Mouse (Mus musculus) urinary bladder, adult 2 months (tissue): ENCODE results near the gene Fis1. TPM values are rescaled to one million over a fixed set of nuclear protein-coding genes. Genes with fewer than 3 reads are reported as not detected.
A peak's percentile ranks its signal among the peaks of the same experiment; 100 is the strongest.

ENCODE experiments used
- DNase-seq: peaks from one replicate; pipeline ENCODE4 v3.0.0; 2022; ENCODE audit warnings: low spot score
- polyA plus RNA-seq: library from polyadenylated mRNA; depleted of rRNA; stranded (reverse); fragments of >200 nt; gene quantifications from 2 replicates; pipeline ENCODE4 v1.2.3, GENCODE M21; 2012; rRNA removed

Gene Fis1
- polyA plus RNA-seq, 1 experiment: 203 TPM

DNA sequence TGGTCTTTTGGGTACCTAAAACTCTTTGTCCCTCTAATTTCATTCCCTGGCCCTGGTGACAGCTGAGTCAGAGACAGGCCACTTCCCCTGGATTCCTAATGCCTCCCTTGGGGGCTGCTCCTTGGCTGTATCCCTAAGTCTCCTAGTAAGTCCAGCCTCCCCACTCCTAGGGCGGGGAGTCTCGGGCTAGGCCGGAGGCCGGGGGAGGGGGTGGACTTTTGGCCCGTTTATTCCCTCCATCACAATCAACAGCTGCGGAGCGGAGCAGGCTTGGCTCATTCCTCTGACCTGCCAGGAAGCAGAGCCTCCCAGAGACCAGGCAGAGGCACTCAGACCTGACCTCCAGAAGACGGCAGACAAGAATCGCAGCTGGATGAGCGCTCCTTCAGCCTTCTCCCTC is 14.5 kb downstream of the Fis1 start:
- no peak for DNase-seq

DNA sequence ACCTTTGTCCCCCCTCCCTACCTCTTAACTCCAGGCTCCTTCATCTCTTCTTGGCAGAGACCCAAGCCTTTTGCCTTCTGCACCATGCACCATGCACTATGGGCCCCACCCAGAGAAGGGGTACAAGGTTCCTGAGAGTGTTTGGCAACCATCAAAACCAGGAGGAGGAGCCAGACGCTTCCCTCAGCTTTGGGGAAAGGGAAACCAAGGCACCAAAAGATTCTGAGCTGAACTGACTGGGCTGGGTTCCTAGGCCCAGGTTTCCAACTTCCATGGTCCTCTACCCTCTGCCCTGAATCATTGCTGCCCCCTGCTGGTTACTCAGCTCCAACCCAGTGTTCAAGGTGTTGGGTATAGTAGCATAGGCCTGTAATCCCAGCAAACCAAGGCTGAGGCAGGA is 17.6 kb downstream of the Fis1 start:
- DNase-seq: no peak

DNA sequence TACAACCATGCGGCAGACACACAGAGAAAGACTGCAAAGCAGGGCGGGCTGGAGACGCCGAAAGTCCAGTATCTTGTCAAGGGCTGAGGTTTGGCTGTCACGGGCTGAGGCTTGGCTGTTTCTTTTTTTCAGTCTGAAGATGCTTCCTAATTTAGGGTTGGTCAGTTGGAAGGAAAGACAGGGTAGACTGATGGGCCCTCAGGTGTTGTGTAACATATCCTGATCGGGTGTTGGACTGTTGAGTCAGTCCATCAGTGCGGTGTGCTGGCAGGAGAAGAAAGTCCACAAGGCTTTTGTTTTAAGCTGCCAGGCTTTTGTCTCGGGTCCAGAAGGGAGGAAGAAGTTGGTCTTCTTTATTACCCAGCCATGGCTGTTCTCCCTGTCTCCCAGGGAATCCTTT is 20.6 kb downstream of the Fis1 start:
- no peak for DNase-seq

DNA sequence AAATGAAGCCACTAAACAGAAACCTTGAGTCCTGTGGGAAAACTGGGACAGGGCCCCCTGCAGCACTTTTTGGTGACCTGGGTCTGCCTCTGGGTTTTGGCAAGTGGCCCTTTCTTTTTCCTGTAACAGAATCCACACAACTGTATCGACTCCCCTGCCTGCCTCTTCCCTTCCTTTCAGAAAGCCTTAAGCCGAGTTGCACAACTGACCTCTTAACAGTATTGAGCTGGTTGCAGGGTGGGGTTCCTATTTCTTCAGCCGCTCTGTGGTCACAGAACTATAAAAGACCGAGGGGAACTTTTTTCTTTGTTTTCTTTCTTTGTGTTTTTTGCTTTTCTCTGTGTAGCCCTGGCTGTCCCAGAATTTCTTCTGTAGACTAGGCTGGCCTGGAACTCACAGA is 24.7 kb downstream of the Fis1 start:
- no peak for DNase-seq

DNA sequence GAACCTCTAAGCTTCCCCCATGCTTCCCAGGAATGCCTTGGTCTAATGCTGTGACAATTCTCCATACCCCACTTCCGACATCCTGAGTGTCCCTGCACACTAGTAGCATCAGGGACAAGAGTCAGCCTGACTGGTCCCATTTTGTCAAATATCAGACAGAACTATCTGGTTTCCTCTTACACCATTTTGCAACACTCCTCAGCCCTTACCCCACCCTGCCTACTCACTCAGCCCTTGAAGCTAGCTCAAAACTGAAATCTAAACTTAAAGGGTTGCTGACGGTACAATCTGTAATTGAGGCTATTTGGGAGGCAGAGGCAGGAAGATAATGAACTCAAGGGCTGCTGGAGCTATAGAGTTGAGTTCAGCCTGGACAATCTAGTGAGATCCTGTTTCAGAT is 26.7 kb downstream of the Fis1 start:
- no peak for DNase-seq

DNA sequence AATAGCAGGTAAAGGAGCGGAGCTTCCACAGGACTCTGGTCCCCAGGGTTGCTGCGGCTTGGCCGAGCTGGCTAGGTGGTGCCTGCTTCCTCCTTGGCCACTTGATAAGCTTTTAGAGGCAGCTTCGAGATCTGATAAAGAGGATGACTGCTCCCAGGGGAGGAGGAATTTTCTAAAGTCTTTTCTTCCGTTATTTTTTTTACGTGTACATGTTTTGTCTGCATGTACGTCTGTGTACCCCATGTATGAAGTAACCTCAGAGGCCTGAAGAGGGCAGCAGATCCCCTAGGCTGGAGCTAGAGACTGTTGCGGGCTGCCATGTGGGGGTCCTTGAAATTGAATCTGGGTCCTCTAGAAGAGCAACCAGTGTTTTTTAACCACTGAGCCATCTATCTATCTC is 27.9 kb downstream of the Fis1 start:
- no peak for DNase-seq

DNA sequence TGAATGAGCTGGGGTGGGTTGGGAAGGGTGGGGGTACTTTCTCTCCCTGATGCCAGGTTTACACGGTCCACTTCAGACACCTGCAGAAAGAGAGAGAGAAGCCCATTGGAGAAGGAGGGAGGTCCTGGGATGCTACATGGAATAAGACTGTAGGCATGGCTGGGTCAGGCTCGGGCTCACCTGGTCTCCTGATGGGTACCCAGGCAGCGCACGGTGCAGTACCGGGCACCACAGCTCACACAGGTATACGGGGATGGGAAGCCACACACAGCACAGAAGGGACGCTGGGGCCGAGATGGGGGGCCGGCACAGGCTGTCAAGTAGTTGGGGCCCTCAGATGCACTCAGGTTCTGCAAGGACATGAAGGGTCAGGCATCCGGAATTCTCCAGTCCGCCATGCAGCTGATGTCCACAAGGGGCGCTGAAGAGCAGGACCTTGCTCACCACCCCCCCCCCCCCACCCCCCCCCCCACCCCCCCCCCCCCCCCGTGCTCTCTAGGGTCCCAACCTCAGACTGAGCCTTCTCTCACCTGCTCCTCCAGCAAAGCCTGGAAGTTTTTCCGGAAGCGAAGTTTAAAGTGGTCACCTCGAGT is 29.4 kb downstream of the Fis1 start:
- no peak for DNase-seq

DNA sequence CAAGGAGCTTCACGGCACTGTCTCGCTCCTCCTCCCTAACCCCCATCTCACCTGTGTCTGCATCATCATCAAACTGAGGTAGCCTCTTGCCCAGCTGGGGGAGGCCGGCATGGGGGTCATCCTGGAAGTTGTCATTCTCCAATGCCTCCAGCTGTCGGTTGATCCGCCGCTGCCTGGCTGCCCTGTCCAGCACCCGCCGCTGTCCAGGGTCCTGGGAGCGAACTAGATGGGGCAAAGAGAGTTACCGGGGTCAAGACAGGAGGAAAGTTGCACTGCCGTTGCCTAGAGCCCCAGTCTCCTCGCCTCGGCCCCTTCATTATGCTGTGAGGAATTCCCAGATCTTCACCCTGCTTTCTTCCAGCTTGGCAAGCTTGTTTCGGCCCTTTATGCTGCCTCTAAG is 31.8 kb downstream of the Fis1 start:
- DNase-seq: no peak

DNA sequence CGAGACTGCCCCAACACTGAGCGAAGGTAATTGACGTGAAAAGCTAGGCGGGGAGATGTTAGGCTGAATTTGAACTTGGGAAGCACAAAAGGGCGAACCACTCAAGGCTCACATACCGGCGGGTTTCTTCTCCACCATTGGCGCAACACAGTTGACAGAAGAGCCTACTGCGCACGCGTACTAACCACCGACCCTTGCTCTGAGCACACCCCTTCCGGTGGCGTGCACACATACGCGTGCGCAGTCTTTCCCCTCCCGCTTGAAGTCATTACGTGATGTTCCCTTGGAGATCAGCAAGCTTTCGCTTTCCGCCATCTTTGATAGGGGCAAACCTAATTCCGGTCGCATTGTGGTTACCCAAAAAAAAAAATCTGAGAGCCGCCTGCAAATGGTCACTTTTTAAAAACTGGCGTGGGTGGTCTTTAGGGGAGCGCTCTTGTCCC is 33.6 kb downstream of the Fis1 start, which contains the start of gene Plod3:
Gene Plod3 (plus strand): TSS at position 325 of the 443 bp plus-strand sequence.
- DNase-seq: peak; percentile 69

DNA sequence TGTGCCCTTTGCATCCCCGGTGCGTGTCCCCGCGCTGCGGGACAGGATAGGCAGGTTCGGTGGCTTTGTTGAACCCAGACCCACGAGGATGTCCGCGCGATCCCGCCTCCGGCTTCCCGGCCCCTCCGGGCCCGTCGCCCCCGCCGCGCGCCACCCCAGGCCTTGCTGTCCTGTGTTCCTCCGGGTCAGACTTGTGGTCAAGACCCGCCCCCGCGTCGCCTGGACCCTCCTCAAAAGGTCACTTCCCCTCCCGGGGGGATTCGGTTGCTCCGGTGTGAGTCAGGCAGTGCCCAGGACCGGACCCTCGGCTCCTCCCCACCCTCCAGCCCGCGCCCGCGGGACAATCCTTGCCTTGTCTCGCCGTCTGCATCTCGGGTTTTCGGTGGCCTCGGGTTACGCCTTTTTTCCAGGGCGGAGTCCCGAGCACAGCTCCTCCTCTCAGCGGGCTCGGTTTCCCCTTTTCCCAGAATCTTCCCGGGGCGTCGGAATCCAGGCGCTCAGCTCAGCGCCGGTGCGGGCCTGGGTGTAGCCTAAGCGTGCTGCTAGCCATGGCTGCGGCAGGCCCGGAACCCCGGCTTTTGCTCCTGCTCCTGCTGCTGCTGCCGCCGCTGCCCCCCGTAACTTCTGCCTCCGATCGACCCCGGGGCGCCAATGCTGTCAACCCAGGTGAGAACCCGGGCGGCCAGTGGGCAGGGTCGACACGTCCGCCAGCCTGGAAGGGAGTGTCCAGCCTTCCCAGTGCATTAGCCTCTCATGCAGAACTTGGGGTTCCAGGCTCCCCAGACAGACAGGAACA is 34.3 kb downstream of the Fis1 start:
- peak; percentile 78 for DNase-seq

DNA sequence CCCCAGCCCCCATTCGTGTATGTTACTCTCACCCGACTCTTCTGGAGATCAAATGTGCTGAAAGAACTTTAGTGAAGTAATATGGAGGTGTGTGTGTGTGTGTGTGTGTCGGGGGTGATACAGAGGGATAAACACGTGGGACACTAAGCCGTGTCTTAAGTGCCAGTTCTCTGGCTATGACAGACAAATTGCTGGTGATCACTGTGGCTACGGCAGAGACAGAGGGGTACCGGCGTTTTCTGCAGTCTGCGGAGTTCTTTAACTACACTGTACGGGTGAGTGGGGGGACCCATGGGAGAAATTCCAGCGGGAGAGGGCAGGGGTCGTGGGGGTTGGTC is 34.8 kb downstream of the Fis1 start, which contains the start of gene Znhit1:
Gene Znhit1 (minus strand): TSS at position 88 of the 338 bp plus-strand sequence.
- DNase-seq: no peak

DNA sequence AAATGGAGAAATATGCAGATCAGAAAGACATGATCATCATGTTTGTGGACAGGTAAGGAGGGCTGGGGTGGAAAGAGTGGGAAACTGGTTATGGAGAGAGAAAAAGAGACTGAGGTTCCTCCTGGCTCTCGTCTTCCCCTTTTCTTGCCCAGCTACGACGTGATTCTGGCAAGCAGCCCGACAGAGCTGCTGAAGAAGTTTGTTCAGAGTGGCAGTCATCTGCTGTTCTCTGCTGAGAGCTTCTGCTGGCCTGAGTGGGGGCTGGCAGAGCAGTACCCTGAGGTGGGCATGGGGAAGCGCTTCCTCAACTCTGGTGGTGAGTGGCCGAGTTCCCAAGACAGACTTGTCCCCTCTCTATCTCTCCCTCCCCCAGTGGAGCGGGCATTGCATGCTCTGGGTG is 35.3 kb downstream of the Fis1 start:
- DNase-seq: no peak

DNA sequence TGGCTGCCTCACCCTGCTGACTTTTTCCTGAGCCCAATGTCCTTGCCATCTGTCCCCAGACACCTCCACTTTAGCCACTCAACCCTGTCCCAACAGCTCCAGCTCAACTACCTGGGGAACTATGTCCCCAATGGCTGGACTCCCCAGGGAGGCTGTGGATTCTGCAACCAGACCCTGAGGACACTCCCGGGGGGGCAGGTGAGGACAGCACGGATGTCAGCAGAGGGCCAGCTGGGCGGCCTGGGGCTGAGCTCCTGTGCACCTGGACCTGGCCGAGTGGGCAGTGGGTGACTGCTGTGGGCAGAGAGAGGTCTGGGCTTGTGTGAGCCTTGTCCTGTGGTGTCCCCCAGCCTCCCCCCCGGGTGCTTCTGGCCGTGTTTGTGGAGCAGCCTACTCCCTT is 36.7 kb downstream of the Fis1 start:
- DNase-seq: no peak

DNA sequence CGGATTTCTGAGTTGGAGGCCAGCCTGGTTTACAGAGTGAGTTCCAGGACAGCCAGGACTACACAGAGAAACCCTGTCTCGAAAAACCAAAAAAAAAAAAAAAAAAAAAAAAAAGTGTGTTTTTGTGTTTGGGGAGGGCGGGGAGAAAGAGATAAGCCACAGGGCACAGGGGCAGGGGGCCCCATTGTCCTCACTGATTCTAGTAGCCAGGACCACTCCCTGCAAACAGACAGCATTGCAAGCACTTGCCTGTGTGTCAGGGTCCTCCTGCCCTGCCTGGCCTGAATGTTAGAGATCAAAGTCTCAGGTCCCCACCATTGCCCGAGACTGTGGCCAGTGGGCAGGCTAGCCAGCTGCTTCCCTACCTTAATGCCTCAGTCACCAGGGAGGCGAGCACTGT is 46.4 kb downstream of the Fis1 start:
- DNase-seq: no peak

DNA sequence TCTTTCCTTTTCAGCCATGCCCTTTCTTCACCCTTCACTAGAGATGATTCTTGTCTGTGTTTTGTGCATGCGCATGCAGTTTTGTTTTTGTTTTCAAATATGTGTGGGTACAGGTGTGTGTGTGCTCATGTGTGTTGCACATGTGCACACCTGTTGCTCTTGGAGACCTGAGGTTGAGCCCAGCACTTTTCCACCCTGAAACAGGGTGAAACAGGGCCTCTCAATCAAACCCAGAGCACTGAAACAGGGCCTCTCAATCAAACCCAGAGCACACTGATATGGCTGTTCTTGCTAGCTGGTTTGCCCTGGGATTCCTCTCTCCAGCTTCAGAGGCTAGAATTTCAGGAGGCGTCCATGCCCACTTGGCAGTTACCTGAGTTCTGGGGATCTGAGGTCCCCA is 47.5 kb downstream of the Fis1 start:
- DNase-seq: no peak

DNA sequence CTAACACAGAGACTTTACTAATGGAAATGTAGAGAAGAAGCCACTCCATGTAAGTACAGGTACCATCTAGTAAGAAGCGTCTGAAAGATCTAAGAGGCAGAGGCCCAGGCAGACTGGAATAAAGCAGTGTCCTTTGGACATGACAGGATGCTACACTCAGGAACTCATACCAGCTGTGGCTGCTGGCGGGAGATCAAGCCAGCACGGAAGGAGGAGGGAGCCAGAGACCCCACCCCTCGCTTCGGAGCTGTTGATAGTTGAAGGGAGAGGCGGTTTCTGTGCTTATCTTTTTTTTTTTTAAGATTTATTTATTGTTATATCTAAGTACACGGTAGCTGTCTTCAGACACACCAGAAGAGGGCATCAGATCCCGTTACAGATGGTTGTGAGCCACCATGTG is 54.2 kb downstream of the Fis1 start:
- no peak for DNase-seq

DNA sequence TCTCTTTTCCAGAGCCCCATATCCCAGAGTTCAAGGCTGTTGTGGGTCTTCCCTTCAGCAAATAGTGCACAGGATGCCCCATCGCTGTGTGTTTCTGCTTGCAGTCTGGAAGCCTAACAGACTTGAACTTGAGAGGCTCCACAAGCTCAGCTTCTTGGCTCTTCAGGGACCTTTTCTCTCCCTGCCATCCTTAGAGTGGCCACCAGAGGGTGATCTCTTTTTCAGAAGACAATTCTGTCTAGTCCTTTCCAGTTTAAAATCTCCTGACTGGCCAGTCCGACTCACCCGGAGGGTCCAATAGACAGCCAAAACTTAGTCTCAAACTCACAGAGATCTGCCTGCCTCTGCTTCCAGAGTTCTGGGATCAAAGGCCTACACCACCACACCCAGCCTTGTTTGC is 56.9 kb downstream of the Fis1 start:
- DNase-seq: no peak

DNA sequence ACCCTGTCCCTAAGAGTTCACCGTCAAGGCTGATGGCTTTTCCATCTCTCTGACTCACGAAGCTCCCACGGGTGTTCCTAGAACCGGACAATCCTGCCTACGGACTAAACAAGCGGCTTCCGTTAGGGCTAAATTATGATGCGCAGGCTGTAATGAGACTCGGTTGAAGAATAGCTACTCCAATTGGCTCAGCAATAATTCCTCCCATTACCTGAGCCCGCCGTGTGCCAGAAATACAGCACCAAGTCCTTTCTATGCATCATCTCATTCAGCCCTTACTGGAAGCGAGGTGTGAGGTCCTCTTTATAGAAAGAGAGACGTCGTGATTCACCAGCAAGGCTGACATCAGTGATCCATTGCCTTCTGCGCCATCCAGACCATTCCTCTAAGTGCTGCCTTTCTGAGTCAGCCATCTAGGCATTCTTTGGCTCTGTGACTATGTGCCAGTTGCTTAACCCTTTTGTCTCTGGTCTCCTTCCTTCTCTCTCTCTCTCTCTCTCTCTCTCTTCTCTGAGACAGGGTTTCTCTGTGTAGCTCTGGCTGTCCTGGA is 59.4 kb downstream of the Fis1 start:
- DNase-seq: no peak

Other genes with a start within 250 kb of the Fis1 start
- 0.15 and 0.48 TPM in 2 replicates for gene Col26a1, start 70.1 kb upstream of the Fis1 start, polyA plus RNA-seq
- 22.5 and 22.6 TPM in 2 replicates for gene Ift22, start 45.1 kb upstream of the Fis1 start, polyA plus RNA-seq
- gene Cldn15, start 13.3 kb downstream of the Fis1 start, polyA plus RNA-seq: 6.5 and 10.6 TPM in 2 replicates
- 45.8 and 50.9 TPM in 2 replicates for gene Plod3, start 33.7 kb downstream of the Fis1 start, polyA plus RNA-seq
- gene Znhit1, start 34.7 kb downstream of the Fis1 start, polyA plus RNA-seq: 62.3 and 66.6 TPM in 2 replicates
- 0.08 and 0.15 TPM in 2 replicates for gene Vgf, start 73.1 kb downstream of the Fis1 start, polyA plus RNA-seq
- 96.2 and 118 TPM in 2 replicates for gene Ap1s1, start 92.9 kb downstream of the Fis1 start, polyA plus RNA-seq
- gene Serpine1, start 119.0 kb downstream of the Fis1 start, polyA plus RNA-seq: 6.2 and 8.3 TPM in 2 replicates
- 5.7 and 11.9 TPM in 2 replicates for gene Trim56, start 162.9 kb downstream of the Fis1 start, polyA plus RNA-seq
- not detected in 2 replicates for gene Muc3, start 196.0 kb downstream of the Fis1 start, polyA plus RNA-seq